Mouse (Mus musculus): Measurements from ENCODE around the gene Pafah1b3. TPM values are rescaled to one million over a fixed set of nuclear protein-coding genes. Genes with fewer than 3 reads are reported as not detected.

The Pafah1b3 gene
- polyA plus RNA-seq, 1 experiment = 184 TPM

- H3K4me3 ChIP-seq (ENCODE audit: low read depth, low read length) = no peak overlapping the region
- no peak for TF ChIP-seq CTCF (IDR thresholded peaks at IDR 0.05; ENCODE audit: extremely low read depth, insufficient read length, insufficient replicate concordance, low read depth, low read length)
- no peak for TF ChIP-seq POLR2A (IDR thresholded peaks at IDR 0.05; ENCODE audit: low read depth, low read length)
- no peaks in the 10 kb centered on the region for H3K27me3 ChIP-seq (ENCODE audit: control insufficient read depth, insufficient read depth, low read length)
- peaks cover 15% of the 10 kb centered on the region for H3K4me1 ChIP-seq (ENCODE audit: control insufficient read depth, insufficient read depth, insufficient read length, low read length)
- H3K36me3 ChIP-seq (ENCODE audit: control insufficient read depth, insufficient read depth, low read length) = peaks cover 63% of the 10 kb centered on the region
- H3K27ac ChIP-seq (ENCODE audit: insufficient read depth, low read depth, low read length) = no peak overlapping the region
- 48% methylated on average over 7 of the region's 7 CpGs for WGBS
Observed at GRCm38 (mm10) chr7:25292107-25292506, 5.7 kb downstream of the Pafah1b3 start.

- 57% methylated on average over 2 of the region's 2 CpGs for WGBS
- Histone ChIP-seq H3K4me1 (ENCODE audit: control insufficient read depth, insufficient read depth, insufficient read length, low read length) (peaks cover 11% of the 10 kb centered on the region), H3K27me3 (ENCODE audit: control insufficient read depth, insufficient read depth, low read length) (no peaks in the 10 kb centered on the region), H3K27ac (ENCODE audit: insufficient read depth, low read depth, low read length) (no peak overlapping the region), H3K4me3 (ENCODE audit: low read depth, low read length) (no peak overlapping the region), H3K36me3 (ENCODE audit: control insufficient read depth, insufficient read depth, low read length) (peaks cover 75% of the 10 kb centered on the region)
- TF ChIP-seq CTCF (IDR thresholded peaks at IDR 0.05; ENCODE audit: extremely low read depth, insufficient read length, insufficient replicate concordance, low read depth, low read length) = no peak
- TF ChIP-seq POLR2A (IDR thresholded peaks at IDR 0.05; ENCODE audit: low read depth, low read length) = no peak
Observed at GRCm38 (mm10) chr7:25290911-25291310, 6.9 kb downstream of the Pafah1b3 start.

- TF ChIP-seq POLR2A (IDR thresholded peaks at IDR 0.05; ENCODE audit: low read depth, low read length) = no peak
- TF ChIP-seq CTCF (IDR thresholded peaks at IDR 0.05; ENCODE audit: extremely low read depth, insufficient read length, insufficient replicate concordance, low read depth, low read length) = no peak
- WGBS = 88% methylated on average over 1 of the region's 1 CpGs
- Histone ChIP-seq H3K27me3 (ENCODE audit: control insufficient read depth, insufficient read depth, low read length) (no peaks in the 10 kb centered on the region), H3K4me1 (ENCODE audit: control insufficient read depth, insufficient read depth, insufficient read length, low read length) (peaks cover 10% of the 10 kb centered on the region), H3K27ac (ENCODE audit: insufficient read depth, low read depth, low read length) (no peak overlapping the region), H3K4me3 (ENCODE audit: low read depth, low read length) (no peak overlapping the region), H3K36me3 (ENCODE audit: control insufficient read depth, insufficient read depth, low read length) (peaks cover 77% of the 10 kb centered on the region)
Observed at GRCm38 (mm10) chr7:25290463-25290862, 7.3 kb downstream of the Pafah1b3 start.

GRCm38 (mm10) chr7:25289925-25290324 is 7.9 kb downstream of the Pafah1b3 start:
- 96% methylated on average over 3 of the region's 3 CpGs for WGBS
- Histone ChIP-seq H3K4me1 (ENCODE audit: control insufficient read depth, insufficient read depth, insufficient read length, low read length) (peaks cover 10% of the 10 kb centered on the region), H3K36me3 (ENCODE audit: control insufficient read depth, insufficient read depth, low read length) (peaks cover 81% of the 10 kb centered on the region), H3K4me3 (ENCODE audit: low read depth, low read length) (no peak overlapping the region), H3K27ac (ENCODE audit: insufficient read depth, low read depth, low read length) (no peak overlapping the region), H3K27me3 (ENCODE audit: control insufficient read depth, insufficient read depth, low read length) (no peaks in the 10 kb centered on the region)
- no peak for TF ChIP-seq CTCF (IDR thresholded peaks at IDR 0.05; ENCODE audit: extremely low read depth, insufficient read length, insufficient replicate concordance, low read depth, low read length)
- TF ChIP-seq POLR2A (IDR thresholded peaks at IDR 0.05; ENCODE audit: low read depth, low read length) = no peak

GRCm38 (mm10) chr7:25288721-25289120 is 9.1 kb downstream of the Pafah1b3 start:
- Histone ChIP-seq H3K27me3 (ENCODE audit: control insufficient read depth, insufficient read depth, low read length) (no peaks in the 10 kb centered on the region), H3K4me3 (ENCODE audit: low read depth, low read length) (no peak overlapping the region), H3K27ac (ENCODE audit: insufficient read depth, low read depth, low read length) (no peak overlapping the region), H3K4me1 (ENCODE audit: control insufficient read depth, insufficient read depth, insufficient read length, low read length) (peaks cover 12% of the 10 kb centered on the region), H3K36me3 (ENCODE audit: control insufficient read depth, insufficient read depth, low read length) (peaks cover 76% of the 10 kb centered on the region)
- TF ChIP-seq CTCF (IDR thresholded peaks at IDR 0.05; ENCODE audit: extremely low read depth, insufficient read length, insufficient replicate concordance, low read depth, low read length) (no peak), POLR2A (IDR thresholded peaks at IDR 0.05; ENCODE audit: low read depth, low read length) (no peak)
- 89% methylated on average over 3 of the region's 3 CpGs for WGBS

GRCm38 (mm10) chr7:25288011-25288410 is 9.8 kb downstream of the Pafah1b3 start:
- Histone ChIP-seq H3K4me1 (ENCODE audit: control insufficient read depth, insufficient read depth, insufficient read length, low read length) (peaks cover 18% of the 10 kb centered on the region), H3K27ac (ENCODE audit: insufficient read depth, low read depth, low read length) (no peak overlapping the region), H3K27me3 (ENCODE audit: control insufficient read depth, insufficient read depth, low read length) (no peaks in the 10 kb centered on the region), H3K36me3 (ENCODE audit: control insufficient read depth, insufficient read depth, low read length) (peaks cover 70% of the 10 kb centered on the region), H3K4me3 (ENCODE audit: low read depth, low read length) (no peak overlapping the region)
- 90% methylated on average over 12 of the region's 12 CpGs for WGBS
- TF ChIP-seq POLR2A (IDR thresholded peaks at IDR 0.05; ENCODE audit: low read depth, low read length) (no peak), CTCF (IDR thresholded peaks at IDR 0.05; ENCODE audit: extremely low read depth, insufficient read length, insufficient replicate concordance, low read depth, low read length) (no peak)

- Histone ChIP-seq H3K27ac (ENCODE audit: insufficient read depth, low read depth, low read length) (no peak overlapping the region), H3K36me3 (ENCODE audit: control insufficient read depth, insufficient read depth, low read length) (peaks cover 61% of the 10 kb centered on the region), H3K4me3 (ENCODE audit: low read depth, low read length) (no peak overlapping the region), H3K4me1 (ENCODE audit: control insufficient read depth, insufficient read depth, insufficient read length, low read length) (peaks cover 21% of the 10 kb centered on the region), H3K27me3 (ENCODE audit: control insufficient read depth, insufficient read depth, low read length) (no peaks in the 10 kb centered on the region)
- WGBS = 83% methylated on average over 8 of the region's 8 CpGs
- TF ChIP-seq CTCF (IDR thresholded peaks at IDR 0.05; ENCODE audit: extremely low read depth, insufficient read length, insufficient replicate concordance, low read depth, low read length) (no peak), POLR2A (IDR thresholded peaks at IDR 0.05; ENCODE audit: low read depth, low read length) (no peak)
Observed at GRCm38 (mm10) chr7:25286989-25287388, 10.8 kb downstream of the Pafah1b3 start.

All from small intestine, adult 2 months (tissue).